Mouse (Mus musculus): Measurements from ENCODE around the gene Oxsr1. TPM values are rescaled to one million over a fixed set of nuclear protein-coding genes. Genes with fewer than 3 reads are reported as not detected.
"Not testable (repeated sequence)": the region's sequence is repeated elsewhere in the genome, so short reads cannot be mapped to it uniquely, and the experiment has no call there.

Oxsr1 gene
- polyA plus RNA-seq, 1 experiment, result 19.3 TPM

DNA sequence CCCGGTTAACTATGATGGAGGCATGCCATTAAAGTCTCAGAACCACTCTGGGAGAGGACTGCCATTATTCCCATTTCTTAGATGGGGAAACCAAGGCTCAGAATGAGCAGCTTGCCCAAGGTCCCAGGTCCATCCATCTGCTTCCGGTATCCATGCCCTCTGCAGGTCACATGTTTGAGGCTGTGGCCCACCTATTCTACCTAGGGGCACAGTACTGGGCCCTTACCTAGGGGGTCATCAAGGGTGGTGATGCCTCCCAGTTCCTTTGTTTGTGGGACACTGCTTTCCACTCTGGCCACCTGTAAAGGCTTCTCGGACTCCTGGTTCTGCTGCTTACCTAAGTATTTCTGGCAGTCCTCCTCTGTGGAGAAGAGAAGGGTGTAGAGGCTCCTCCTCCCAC, 16.1 kb upstream of the Oxsr1 start:
- DNase-seq (ENCODE audit: low read depth), result no peak

DNA sequence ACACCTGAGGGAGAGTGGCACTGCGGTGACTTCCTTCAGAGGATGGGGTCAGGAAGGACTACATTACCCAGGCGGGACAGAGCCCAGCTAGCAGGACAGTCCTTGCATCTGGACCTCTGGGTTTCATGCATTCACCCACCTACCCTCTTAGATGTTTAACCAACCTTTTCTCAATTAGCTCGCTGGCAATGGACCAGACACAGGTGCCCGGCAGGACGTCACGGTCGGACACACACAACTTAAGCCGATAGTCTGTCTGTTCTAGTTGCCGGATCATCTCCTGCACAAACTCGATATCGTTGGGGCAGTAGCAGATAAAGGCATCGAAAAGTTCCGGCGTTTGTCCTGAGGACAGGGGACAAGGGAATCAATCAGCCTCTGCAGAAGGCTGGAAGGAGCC, 15.6 kb upstream of the Oxsr1 start:
- no peak for DNase-seq (ENCODE audit: low read depth)

DNA sequence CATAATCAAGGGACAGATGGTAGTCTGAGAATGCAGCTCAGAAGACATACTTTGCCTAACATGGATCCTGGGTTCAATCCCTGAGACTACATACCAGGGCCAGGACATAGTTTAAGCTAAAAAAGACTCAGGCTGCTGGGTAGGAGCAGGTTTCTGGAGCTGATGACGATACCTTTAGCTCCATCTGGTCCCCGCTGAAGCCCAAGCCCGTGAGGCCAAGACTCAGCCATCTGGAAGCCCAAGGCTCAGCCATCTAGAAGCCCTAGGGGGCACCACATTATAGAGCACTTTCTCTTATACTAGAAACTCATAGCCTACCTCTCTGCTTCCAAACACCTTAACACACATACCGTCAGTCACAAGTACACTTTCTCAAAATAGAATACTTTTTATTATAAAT, 13.3 kb upstream of the Oxsr1 start:
- no peak for DNase-seq (ENCODE audit: low read depth)

DNA sequence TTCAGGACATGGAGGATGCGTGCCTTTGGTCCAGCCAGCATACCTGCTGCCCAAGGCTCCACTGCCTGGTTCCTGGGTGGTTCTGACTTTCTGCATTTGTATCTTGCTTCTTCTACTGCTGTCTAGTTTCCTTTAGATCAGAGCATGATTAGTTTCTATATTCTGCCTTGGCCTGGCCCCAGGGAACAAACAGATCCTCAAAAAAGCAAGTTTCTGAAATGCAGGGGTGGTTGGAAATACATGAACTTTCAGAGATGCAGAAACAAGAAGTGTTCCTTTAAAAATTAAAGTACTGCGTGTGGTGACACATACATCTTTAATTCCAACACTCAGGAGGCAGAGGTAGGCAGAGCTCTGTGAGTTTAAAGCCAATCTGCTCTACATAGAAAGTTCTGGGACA, 12.6 kb upstream of the Oxsr1 start:
- DNase-seq (ENCODE audit: low read depth), result no peak

DNA sequence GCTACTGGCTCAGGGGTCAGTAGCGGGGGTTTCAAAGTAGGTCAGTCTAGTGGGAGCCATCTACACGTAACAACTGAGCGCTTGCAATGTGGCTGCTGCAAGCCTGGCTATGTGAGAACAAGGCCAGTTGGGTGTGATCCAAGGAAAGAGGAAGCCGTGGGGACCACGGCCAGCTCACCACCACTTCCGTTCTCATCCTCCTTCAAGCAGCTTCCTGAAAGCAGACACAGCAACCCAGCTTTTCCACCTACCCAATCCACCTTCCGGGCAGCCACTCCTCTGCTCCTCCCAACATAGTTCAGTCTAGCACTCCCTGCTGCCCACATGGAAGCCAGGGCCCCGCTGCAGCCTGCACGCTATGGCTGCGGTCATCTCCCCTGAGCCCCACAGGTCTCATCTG, 12.1 kb upstream of the Oxsr1 start:
- DNase-seq (ENCODE audit: low read depth), result no peak

DNA sequence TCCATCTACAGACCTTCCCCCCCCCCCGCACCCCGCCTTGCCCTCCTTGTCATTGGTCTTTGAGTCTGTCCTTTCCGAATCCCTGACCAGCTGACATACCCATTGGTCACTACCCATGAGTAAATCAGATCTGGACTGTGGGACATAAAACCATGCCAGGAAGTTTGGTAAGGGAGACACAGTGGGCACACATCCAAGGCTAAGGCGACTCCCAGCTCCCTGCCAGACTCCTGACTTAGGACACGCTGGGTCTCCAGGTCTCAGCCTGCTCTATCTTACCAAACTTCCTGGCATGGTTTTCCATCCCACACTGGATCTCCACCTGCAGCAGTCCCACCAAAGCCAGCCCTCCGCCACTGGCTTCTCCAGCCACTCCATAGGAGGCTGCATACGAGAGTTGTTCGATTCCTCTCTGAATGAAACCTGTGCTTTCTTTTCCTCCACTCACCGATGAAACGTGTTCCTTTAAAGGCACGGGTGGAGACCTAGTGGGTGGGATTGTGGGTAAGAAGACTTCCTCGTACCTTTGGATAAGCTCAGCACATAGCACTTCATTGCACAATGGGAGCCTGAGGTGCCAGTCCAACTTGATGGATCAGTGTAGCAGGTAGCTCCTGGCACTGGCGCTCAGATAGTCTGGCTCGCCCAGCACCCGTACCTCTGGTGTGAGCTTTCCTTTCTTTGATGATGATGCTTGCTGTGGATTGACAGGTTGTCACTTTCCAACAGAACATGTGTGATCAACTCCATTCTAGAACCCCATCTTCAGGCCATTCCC, 8.1 kb upstream of the Oxsr1 start:
- peak; percentile 99 for DNase-seq (ENCODE audit: low read depth)

DNA sequence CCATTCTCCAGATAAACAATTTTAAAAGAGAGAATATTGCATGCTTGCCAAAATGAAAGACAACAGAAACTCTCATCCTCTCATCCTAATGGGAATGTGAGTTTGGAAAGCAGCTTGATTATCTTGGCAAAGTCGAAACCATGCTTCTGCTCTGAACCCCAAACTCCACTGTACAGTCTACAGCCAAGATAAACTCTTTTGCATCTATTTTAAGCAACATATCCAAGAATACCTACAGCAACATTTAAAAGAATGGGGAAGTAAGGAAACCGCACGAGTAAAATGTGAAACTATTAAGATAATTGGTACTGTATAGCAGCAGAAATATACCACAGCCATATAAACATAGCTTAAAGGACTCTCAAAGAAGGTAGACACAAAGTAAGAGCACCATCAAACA, 6.3 kb upstream of the Oxsr1 start:
- peak; percentile 79 for DNase-seq (ENCODE audit: low read depth)

DNA sequence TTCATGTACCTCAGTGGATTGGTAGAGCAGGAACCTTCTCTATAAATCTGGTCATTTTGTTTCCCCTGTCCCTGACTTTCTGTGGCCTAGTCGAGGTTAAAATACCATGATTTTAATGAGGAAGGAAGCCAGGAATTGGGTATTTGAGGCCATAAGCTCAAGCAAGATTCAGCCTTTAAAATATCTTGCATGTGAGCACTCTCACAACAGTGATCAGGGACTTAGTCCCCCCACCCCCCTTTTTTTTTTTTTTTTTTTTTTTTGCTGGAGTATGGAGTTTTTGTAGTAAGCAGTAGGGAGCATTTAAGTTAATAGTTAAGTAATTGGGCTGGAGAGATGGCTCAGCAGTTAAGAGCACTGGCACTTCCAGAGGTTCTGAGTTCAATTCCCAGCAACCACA, 1.9 kb upstream of the Oxsr1 start:
- DNase-seq (ENCODE audit: low read depth), result no peak

DNA sequence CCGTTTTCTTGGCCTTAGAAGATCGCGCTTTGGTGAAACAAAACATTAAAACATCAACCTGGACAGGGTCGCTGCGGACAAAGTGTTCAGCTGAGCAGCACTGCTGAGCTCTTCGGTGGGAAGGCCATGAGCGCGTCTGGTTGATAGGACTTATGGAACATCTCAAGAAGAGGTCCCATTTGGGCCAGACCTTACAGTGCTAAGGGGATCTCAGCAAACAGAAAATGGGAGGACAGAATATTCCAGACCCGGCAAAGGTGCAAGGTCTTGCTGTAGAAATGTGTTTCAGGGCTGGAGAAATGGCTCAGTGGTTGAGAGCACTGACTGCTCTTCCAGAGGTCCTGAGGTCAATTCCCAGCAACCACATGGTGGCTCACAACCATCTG, 1.0 kb upstream of the Oxsr1 start:
- no peak for DNase-seq (ENCODE audit: low read depth)

DNA sequence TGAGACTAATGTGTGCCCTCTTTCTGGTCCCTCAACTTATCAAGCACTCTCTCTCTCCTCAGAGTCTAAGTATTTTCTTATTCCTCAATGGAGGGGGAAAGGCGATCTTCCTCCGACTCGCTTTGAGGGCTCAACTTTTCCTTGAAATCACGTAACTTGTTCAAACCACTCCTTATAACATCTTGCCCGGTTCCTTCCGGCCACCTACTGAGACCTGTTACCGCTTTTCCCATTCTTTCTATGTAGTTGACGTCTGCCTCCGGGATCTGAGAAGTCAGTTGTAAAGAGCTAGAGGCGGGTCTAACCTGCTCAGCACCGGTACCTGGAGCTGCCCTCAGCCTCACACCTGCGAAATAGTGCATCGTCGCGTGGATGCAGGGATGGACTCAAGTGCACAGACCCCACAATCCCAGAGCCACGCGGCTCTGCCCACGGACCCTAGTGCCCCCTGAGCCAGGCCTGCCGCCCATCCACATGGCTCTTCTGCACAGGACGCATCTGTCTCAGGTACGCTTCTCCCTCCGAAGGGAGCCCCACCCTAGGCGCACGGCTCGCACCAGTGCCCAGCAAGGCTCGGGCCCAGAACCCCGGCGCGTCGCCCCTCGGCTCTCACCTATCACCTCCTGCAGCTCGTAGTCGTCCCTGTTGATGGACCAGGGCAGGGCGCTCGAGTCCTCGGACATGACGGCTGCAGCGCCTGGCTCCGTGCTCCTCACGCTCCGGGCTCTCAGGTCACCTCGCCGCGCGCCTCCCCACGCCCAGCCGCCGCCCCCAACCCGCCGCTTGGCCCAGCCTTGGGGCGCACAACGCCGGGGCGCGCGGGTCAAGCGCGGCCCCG, 616 bp downstream of the Oxsr1 start:
- DNase-seq (ENCODE audit: low read depth), result no peak

DNA sequence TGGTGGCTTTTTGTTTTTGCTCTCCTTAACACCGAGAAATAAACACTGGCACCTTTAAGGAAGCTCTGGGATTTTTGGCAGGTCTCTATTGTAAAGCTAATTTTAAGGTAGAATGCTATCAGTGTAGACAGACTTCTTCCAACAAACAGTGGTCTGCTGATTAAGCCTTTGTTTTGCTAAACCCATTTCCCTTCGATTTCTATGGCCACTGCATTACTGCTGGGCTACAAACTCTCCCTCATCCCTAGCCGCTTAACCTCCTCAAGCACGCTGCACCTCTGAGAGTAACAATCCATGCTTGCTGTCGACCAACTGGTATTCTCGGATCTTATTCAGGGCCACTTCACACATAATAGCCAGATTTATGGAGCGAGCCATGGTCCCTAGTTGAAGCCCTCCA, 1.3 kb downstream of the Oxsr1 start:
- DNase-seq (ENCODE audit: low read depth), result no peak

DNA sequence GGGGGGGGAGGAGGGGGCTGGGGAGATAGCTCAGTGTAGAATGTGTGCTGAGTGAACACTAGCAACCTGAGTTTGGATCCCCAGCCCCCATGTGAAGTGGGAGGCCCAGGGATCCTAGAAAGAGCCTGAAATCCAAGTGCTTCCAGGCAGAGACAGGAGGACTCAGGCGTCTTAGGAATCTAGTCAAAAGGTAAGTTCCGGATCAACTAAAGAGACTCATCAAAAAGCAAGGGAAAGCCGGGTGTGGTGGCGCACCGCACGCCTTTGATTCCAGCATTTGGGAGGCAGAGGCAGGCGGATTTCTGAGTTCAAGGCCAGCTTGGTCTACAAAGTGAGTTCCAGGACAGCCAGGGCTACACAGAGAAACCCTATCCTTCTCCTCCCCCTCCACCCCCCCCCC, 1.8 kb downstream of the Oxsr1 start:
- DNase-seq (ENCODE audit: low read depth), result no peak

DNA sequence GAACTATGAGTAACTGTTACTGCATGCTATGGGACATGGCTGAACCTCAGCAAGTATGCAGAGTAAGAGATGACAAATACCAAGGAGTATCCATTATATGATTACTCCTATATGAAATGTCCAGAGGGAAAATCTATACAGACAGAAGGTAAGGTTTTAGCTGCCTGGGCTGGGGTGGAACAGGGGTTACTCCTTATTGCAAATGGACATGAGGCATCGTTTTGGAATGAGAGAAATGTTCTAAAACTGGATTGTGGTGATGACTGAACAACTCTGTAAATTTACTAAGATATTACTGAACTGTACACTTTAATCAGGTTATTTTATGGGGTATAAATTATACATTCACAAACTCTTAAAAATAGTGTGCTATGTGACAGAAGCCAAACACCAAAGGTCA, 3.3 kb downstream of the Oxsr1 start:
- no peak for DNase-seq (ENCODE audit: low read depth)

DNA sequence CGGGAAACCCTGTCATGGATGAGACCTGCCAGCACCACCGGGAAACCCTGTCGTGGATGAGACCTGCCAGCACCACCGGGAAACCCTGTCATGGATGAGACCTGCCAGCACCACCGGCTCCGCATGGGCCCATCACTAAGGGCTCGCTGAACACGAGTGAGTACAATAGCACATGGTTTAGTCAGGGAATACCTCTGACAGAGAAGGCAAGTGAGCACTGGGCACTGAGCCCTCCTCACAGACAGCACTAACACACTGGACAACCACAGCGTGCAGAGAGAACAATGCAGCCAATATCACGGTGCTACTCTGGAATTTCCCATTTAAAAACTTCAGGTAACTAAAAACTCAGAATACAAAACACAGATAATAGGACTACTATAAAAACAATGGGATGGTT, 9.1 kb downstream of the Oxsr1 start:
- no peak for DNase-seq (ENCODE audit: low read depth)

DNA sequence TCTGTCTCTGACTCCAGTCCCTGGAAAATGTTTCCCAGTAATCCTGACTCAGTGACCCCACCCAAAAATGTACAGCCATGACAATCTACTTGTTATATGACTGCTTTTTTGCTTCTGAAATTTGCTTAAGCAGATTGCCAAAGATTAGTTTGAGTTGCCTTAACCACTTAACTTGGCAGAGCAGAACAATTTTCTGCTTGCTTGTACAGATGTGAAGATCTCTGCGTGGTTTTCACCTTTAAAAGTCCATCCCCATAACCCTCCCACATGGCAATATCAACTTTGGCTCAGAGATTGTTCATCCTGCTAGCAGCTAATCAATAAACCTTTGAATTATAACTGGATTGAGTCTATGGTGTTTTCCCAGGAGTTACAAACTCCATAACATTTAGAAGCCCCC, 13.2 kb downstream of the Oxsr1 start:
- DNase-seq (ENCODE audit: low read depth), result no peak

DNA sequence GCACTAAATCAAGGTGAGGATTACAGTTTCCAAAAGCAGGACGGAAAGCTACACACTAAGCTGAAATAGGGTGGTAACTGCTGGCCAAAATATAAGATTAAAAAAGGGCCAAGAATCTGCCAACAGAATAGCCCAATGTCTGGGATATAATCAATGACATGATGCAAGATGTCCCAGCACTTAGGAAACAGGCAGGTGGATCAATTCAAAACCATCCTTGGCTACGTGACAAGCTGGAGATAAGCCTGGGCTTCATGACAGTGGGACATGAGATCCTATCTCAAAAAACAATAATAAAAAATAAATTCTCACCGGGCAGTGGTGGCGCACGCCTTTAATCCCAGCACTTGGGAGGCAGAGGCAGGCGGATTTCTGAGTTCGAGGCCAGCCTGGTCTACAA, 16.4 kb downstream of the Oxsr1 start:
- DNase-seq (ENCODE audit: low read depth), result no peak

DNA sequence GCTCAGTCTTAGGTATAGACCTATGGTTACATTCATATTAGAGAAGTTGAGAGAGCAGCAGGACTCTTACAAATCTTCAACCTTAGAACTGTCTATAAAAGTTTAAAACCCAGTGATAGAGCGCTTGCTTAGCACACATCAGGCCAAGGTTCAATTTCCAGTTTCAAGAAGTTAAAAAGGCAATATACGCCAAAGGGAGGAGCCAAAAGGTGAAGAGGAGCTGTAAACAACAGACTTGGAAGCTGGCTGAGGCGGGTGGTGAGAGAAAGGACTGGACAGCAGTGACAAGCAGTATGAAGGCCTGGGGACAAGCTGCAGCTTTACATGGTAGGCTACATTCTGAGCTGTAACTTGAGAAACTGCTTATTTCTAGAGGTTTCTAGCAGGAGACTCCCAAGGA, 23.7 kb downstream of the Oxsr1 start:
- no peak for DNase-seq (ENCODE audit: low read depth)

DNA sequence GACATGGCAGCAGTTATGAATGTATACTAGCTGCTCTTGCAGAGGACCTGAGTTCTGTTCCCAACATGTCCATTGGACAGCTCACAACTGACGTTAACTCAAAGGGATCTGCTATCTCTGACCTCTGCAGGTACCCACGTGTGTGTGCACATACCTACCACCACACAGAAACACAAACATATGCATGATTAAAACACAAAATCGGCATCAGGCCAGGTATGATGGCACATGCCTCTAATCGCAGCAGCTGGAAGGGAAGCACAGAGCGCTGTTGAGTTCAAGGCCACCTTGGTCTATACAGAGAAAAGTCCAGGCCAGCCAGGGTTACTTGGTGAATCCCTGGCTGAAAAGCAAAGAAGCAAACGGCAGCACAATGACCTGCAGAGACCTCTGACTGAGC, 24.5 kb downstream of the Oxsr1 start:
- no peak for DNase-seq (ENCODE audit: low read depth)

DNA sequence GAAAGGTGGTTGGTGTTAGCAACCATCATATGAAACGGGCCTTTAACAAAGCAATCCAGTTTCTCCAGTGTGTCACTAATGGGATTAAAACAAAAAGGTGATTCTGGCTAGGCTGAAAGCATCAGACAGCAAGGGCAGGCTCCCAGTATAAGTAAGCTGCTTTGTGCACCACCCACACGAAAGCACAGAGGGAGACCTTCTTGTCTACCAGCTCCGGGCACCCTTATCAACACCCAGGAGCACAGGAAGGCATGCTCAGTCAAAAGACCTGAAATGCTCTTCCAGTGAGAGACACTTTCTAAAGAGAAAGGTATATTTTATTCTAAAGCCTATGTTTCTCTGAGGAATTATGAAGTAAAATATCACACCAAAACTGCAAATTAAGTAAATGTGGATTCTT, 31.4 kb downstream of the Oxsr1 start:
- DNase-seq (ENCODE audit: low read depth), result no peak

DNA sequence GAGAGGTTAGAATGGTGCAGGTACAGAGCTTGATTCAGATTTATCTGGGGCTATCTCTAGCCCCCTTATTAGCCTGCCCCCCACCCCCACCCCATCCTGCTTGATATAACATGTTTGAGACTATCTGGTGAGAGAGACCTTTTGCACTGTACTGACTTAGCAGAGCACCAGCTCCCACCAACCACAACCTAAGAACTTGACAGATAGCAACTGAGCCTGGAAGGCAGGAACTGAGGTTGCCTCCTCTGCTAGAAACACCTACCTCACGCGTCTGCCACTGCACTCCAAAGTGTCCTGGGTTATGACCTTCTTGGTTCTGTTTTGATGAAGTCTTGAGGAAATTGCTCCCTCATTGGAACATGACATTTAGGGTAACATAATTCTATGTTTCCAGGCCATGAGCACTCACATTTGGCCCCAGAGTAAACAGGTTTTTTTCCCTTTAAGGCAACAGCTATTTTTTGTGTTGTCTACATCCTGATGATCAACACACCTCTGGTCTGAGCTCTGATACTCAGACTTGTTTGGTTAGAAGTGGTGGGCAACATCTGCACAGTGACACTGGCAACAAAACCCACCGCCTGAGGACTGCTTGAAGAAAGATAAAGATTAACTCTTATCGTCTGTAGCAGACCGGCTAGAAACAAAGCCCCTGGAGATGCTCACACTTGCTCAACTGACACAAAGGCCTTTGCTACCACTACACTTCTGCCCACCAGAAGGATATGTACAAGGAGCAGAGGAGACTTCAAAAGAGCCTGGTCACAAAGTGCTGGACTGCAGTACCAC, 41.1 kb downstream of the Oxsr1 start:
- no peak for DNase-seq (ENCODE audit: low read depth)

DNA sequence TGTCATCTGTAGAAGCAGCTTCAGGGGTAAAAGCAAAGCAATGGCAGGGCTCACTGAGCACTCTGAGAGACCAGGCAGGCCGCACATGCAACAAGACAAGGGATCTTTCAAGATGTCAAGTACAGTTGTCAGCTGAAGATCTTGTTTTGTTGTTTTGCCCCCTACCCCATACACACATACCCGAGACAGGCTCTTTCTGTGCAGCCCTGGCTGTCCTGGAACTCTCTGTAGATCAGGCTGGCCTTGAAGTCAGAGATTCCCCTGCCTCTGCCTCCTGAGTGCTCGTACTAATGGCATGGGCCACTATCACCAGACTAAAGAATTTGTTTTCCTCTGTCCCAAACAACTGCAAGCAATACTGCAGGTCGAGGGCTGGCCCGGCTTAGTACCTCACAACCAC, 44.2 kb downstream of the Oxsr1 start:
- DNase-seq (ENCODE audit: low read depth), result no peak

DNA sequence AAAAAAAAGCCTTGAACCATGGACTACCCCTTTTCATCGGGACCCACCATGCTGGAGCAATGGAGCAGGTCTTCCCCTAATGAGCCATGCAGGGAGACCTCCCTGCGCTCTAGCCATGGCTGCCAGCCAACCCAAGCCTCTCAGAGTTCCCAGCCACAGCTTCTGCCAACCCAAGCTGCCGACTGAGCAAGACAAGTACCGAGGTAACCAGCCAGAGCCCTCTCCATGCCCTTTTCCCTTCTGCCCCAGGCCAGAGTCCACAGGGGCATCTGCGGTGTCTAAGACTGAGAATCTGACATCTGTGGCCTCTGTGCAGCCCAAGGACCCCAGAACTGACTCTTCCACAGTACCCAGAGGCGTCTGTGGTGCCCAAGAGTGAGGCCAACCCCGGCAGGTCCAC, 45.9 kb downstream of the Oxsr1 start:
- no peak for DNase-seq (ENCODE audit: low read depth)

DNA sequence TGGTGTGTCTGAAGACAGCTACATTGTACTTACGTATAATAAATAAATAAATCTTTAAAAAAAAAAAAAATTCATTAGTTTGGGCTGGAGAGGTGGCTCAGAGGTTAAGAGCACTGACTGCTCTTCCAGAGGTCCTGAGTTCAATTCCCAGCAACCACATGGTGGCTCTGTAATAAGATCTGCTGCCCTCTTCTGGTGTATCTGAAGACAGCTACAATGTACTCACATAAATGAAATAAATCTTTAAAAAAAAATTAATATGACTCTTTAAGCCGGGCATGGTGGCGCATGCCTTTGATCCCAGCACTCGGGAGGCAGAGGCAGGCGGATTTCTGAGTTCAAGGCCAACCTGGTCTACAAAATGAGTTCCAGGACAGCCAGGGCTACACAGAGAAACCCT, 47.4 kb downstream of the Oxsr1 start:
- not testable (repeated sequence) for DNase-seq (ENCODE audit: low read depth)

All from gonadal fat pad, adult 2 months (tissue).